Mouse (Mus musculus): ENCODE measurements around the gene Mpst.

Mpst gene

GRCm38 (mm10) chr15:78403896-78404295, 2.3 kb upstream of the Mpst start:
- DNase-seq (ENCODE audit: low spot score in 2 of 2), result no peak

- DNase-seq (ENCODE audit: low spot score in 2 of 2), result no peak
These were observed 1.1 kb upstream of the Mpst start for GRCm38 (mm10) chr15:78405098-78405497.

GRCm38 (mm10) chr15:78405517-78406211, 552 bp upstream of the Mpst start, which contains the start of gene Tst:
TSS of gene Tst (minus strand) at chr15:78405907.
- DNase-seq (ENCODE audit: low spot score in 2 of 2), result peak; percentile 81 to 86

- DNase-seq (ENCODE audit: low spot score in 2 of 2), result no peak
These were observed 3.4 kb downstream of the Mpst start for GRCm38 (mm10) chr15:78409570-78410052.

- peak in 1 of 2 experiments; percentile 73 for DNase-seq (ENCODE audit: low spot score in 2 of 2)
These were observed 7.0 kb downstream of the Mpst start for GRCm38 (mm10) chr15:78413083-78413718.

- no peak for DNase-seq (ENCODE audit: low spot score in 2 of 2)
These were observed 7.5 kb downstream of the Mpst start for GRCm38 (mm10) chr15:78413719-78414117.

GRCm38 (mm10) chr15:78414157-78414556, 7.9 kb downstream of the Mpst start:
- no peak for DNase-seq (ENCODE audit: low spot score in 2 of 2)

GRCm38 (mm10) chr15:78416937-78417336, 10.7 kb downstream of the Mpst start:
- no peak for DNase-seq (ENCODE audit: low spot score in 2 of 2)

GRCm38 (mm10) chr15:78420395-78420794, 14.2 kb downstream of the Mpst start:
- no peak for DNase-seq (ENCODE audit: low spot score in 2 of 2)

- peak; percentile 87 to 96 for DNase-seq (ENCODE audit: low spot score in 2 of 2)
These were observed 16.1 kb downstream of the Mpst start for GRCm38 (mm10) chr15:78422046-78422956.

GRCm38 (mm10) chr15:78424507-78424906, 18.3 kb downstream of the Mpst start:
- no peak for DNase-seq (ENCODE audit: low spot score in 2 of 2)

- no peak for DNase-seq (ENCODE audit: low spot score in 2 of 2)
These were observed 19.0 kb downstream of the Mpst start for GRCm38 (mm10) chr15:78425230-78425629.

- DNase-seq (ENCODE audit: low spot score in 2 of 2), result no peak
These were observed 22.3 kb downstream of the Mpst start, which contains the start of gene Kctd17 for GRCm38 (mm10) chr15:78428391-78429138. TSS of gene Kctd17 (plus strand) at chr15:78428564.

- no peak for DNase-seq (ENCODE audit: low spot score in 2 of 2)
These were observed 22.9 kb downstream of the Mpst start for GRCm38 (mm10) chr15:78429139-78429459.

- DNase-seq (ENCODE audit: low spot score in 2 of 2), result no peak
These were observed 23.8 kb downstream of the Mpst start for GRCm38 (mm10) chr15:78429871-78430622.

GRCm38 (mm10) chr15:78430874-78431273, 24.7 kb downstream of the Mpst start:
- DNase-seq (ENCODE audit: low spot score in 2 of 2), result no peak

GRCm38 (mm10) chr15:78431541-78432121, 25.4 kb downstream of the Mpst start:
- DNase-seq (ENCODE audit: low spot score in 2 of 2), result no peak

- no peak for DNase-seq (ENCODE audit: low spot score in 2 of 2)
These were observed 28.8 kb downstream of the Mpst start for GRCm38 (mm10) chr15:78434896-78435520.

- DNase-seq (ENCODE audit: low spot score in 2 of 2), result no peak
These were observed 29.5 kb downstream of the Mpst start for GRCm38 (mm10) chr15:78435681-78436080.

Data from spleen, postnatal 4 days (tissue).